Mouse (Mus musculus) liver, embryonic 14.5 days (tissue): ENCODE results near the gene Lrrc4.

Experiments used
- CTCF ChIP-seq: IDR thresholded peaks from 2 replicates; pipeline ENCODE4 v1.5.1; 2016; ENCODE audit warnings: antibody characterized with exemption, low read depth, control low read depth
- EP300 ChIP-seq: IDR thresholded peaks from 2 replicates; pipeline ENCODE4 v1.6.1; 2016; ENCODE audit warnings: antibody characterized with exemption, low read depth

DNA sequence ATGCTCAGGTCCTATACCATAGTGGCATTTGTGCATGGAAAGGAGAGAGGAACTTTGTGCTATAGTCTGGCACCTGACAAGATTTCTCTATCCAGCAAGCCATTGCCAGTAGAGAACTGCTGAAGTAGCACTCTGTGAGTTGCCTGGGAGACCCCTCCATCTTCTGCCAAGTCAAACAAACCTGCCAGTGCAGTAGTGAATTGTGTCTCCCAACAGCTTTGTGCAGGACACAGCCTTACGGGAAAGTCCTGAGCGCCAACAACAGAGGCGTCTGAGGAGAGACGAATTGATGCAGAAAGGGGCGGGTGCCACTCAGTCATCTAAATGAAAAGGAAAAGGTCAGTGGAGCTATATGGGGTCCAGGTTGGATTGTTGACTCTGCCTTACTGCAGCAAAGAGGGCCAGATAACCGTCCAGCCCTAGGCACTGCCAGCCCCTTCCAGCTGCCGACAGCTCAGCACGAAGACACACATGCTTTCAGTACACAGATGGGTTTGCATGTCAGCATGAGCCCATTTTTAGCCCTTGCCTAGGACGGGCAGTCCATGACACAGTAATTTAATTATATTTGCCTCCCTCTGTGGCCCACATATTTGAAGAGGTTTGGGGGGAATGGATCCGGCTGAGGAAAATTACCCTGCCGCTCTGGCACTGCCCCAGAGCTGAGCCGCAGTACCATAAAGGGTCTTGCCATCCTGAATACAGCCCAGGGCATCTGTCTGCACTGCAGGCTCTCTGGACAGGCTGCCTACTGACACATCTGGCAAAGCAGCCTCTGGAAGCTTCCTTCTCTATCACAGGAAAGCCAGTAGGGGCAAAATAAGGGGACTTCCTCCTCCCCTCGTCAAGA lies 11.8 kb downstream of the Lrrc4 start:
- TF ChIP-seq CTCF (no peak), EP300 (no peak)
